Mouse (Mus musculus) 3134 (cell line): ENCODE measurements around the gene Lrba.

Experiments used
- DNase-seq: peaks from one replicate; pipeline ENCODE4 v3.0.0-alpha.2; 2011; ENCODE audit warnings: low spot score; ENCODE audit not compliant: insufficient read length; ENCODE audit errors: extremely low read depth

Gene Lrba

GRCm38 (mm10) chr3:86253071-86253470 is 28.6 kb downstream of the Lrba start:
- no peak for DNase-seq

DNA sequence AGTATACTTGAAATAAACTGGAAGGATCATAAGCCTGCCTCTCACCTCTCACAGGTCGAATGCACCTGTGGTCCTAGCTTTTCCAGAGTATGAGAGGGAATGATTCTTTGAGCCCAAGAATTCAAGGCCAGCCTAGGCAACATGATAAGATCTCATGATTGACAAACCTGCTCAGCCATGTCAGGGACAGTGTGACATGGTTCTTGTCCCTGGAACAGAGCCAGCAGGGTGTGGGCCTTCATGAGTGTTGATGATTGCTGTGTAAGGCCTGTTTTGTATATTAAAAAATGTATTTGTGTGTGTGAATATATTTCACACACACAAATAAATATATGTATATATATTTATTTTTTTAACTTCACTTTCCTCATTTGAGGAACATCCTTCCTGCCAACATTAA is 29.3 kb downstream of the Lrba start:
- no peak for DNase-seq

- no peak for DNase-seq
Measured at GRCm38 (mm10) chr3:86268074-86268702, 43.7 kb downstream of the Lrba start.

DNA sequence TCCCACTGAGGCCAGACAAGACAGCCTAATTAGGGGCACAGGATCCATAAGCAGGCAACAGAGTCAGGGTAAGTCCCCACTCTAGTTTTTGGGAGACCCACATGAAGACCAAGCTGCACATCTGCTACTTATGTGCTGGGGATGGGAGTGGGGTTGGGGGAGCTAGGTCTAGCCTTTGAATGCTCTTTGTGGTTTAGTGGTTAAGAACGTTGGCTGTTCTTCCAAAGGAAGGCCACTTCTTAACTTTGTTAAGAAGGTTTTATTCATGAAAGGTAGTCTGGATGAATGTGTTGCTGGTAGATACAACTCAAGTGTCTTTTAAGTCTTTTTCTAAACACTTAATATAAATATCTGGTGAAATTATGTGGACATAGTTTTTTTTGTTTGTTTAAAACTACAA is 51.2 kb downstream of the Lrba start:
- DNase-seq, result no peak

- no peak for DNase-seq
Measured at GRCm38 (mm10) chr3:86291326-86291725, 66.8 kb downstream of the Lrba start.

DNA sequence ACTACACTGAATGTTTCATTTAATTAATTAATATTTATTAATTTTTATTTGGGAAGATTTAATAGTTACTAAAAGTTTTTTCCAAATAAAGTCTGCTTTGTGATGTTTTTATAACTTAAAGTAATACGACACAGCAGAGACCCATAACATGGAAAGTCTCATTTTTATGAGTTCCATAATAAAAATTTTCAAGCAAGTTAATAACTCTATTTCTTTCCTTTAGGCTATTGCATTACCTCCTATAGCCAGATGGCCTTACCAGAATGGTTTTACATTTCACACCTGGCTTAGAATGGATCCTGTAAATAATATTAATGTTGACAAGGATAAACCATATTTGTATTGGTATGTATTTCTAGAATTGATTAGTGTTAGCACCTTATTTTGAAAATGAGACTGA is 70.4 kb downstream of the Lrba start:
- DNase-seq, result no peak

DNA sequence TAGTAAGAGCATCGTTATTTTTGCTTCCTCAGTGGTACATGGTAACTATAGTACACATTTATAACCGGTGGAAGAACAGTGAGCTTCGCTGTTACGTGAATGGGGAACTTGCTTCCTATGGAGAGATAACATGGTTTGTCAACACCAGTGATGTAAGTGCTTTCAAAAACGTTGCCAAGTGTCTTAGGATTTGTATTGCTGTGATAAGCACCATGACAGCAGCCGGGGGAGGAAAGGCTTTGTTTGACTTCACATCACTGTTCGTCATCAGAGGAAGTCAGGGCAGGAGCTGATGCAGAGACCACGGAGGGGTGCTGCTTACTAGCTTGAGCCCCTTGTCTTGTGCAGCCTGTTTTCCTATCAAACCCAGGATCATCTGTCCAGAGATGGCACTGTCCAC is 71.7 kb downstream of the Lrba start:
- DNase-seq, result no peak

DNA sequence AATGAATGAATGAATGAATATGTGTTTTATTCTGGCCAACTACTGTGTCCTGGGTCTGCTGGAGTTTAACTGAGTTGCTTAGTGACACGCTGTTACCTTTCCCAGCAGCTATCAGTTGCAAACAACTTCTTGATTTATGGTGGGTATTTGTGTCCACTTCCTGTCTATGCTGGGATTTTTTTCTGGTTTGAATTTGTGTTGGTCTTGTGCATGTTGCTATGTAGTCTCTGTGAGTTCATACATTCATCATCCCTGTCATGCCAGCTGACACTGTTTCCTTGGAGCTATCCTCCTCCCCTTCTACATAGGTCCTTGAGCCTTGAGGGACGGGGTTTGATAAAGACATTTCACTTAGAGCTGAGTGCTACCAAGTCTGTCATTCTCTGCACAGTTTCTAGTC is 84.4 kb downstream of the Lrba start:
- DNase-seq, result no peak

GRCm38 (mm10) chr3:86310216-86310615 is 85.7 kb downstream of the Lrba start:
- DNase-seq, result no peak

DNA sequence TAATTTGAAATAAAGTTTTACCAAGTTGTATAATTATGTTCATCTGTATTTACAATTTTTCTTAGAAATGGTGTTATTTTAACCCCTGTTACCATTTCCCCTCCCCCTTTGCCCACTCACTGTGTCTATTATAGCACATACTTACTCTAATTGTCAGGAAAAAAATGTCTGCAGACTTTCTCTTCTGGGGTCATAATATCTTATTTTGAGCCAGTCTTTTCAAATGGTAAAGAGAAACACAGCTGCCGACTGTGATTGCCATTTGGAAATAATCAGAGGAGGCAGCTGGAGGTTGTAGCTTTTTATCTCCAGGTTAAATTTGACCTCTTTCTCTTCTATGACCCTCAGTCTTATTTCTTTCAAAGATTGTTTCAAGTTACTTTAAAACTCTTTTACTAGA is 86.9 kb downstream of the Lrba start:
- no peak for DNase-seq

DNA sequence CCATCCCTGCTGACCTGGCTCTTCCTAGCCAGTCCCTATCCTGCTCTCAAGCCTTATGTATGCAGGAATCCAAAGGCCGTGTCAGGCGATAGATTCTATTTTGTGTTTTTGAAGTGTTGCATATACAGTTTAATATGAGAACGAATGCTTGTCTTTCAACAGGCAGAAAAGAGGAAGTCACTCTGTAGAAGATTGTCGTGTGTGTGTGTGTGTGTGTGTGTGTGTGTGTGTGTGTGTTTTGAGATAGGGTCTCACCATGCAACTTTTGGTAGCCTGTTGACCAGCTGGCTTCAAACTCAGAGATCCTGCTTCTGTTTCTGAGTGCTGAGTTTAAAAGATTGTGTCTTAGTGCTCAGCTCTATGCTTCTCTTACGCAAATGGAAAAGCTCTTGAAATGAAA is 93.2 kb downstream of the Lrba start:
- no peak for DNase-seq

- DNase-seq, result no peak
Measured at GRCm38 (mm10) chr3:86328531-86328930, 104.1 kb downstream of the Lrba start.

GRCm38 (mm10) chr3:86343261-86343660 is 118.8 kb downstream of the Lrba start:
- no peak for DNase-seq

GRCm38 (mm10) chr3:86362486-86362885 is 138.0 kb downstream of the Lrba start:
- DNase-seq, result no peak

DNA sequence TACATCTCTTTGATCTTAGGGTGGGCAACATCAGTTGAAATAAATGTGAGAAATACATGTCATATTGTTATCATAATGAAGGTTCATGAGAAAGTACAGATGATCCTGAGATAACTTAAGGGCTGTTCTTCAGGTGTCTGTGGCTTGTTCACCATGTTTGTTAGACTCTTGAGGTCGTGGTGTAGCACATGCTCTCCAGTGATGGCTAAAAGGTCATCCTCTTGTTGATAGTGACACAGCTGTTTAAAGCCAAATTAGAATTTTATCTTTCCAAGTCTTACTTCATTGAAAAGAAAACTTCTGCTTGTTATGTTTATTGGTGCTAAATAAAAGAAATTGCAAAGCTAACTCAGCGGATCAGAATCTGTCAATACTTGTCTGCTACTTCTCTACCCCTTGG is 147.0 kb downstream of the Lrba start:
- no peak for DNase-seq

DNA sequence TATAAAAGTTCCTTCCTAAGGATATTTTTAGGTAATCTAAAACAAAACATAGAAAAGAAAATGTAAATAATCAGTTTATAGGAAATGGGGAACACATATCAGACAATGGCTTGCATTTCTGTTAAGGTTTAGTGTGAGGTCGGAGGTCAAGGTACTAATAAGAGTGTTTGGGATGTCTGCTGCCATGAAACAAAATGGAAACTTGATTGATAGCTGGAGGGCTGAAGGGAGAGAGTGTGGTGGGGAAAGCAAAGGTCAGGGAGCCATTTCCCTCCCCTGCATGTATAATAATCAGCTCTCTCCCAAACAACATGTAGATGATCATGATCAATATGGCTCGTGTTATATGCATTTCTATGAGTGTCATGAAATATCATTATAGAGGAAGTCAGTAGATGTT is 150.8 kb downstream of the Lrba start:
- DNase-seq, result no peak

- DNase-seq, result no peak
Measured at GRCm38 (mm10) chr3:86382557-86382956, 158.1 kb downstream of the Lrba start.

DNA sequence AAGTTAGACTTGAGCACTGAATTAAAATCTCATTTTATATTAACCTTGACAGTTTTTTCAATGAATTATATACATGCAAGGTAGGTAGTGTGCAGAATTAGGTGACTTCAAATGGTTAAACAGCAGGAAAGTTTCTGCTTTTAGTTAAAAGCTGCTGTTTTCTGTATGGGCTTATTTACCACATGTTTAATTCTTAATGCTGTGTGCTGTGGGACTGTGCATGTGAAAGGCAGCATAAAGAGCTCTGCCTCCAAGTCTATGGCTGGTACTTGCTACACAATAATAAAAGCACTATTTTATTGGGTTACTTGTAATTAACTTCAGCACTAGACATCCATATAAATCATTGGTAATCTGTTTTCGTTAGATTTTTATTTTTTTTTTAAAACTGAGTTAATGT is 160.6 kb downstream of the Lrba start:
- no peak for DNase-seq

GRCm38 (mm10) chr3:86386246-86386645 is 161.8 kb downstream of the Lrba start:
- no peak for DNase-seq

GRCm38 (mm10) chr3:86423828-86424227 is 199.3 kb downstream of the Lrba start:
- no peak for DNase-seq

- no peak for DNase-seq
Measured at GRCm38 (mm10) chr3:86426733-86427132, 202.3 kb downstream of the Lrba start.

- no peak for DNase-seq
Measured at GRCm38 (mm10) chr3:86443497-86443896, 219.0 kb downstream of the Lrba start.

DNA sequence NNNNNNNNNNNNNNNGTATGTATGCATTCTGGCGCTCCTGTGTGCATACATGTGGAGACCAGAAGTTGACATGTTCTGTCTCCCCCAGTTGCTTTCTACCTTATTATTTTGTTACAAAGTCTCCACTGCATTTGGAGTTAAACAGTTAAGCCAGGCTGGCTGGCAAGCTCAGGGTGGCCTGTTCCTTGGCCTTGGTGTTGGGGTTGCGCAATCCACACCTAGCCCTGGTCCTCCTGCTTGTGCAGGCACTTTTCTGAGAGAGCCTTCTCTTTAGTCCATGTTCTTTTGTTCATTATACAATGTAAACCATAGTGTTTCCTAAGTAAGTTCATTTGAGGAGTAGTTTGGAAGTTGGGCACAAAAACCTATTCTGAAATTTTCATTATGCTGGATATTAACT is 226.7 kb downstream of the Lrba start:
- DNase-seq, result no peak
